Mouse (Mus musculus): ENCODE measurements around the gene Hist1h3g. TPM values are rescaled to one million over a fixed set of nuclear protein-coding genes. Genes with fewer than 3 reads are reported as not detected.

Gene Hist1h3g
- polyA plus RNA-seq, 1 experiment from 2014 or later: 0.51 TPM

GRCm38 (mm10) chr13:23516822-23517602 lies 18.2 kb upstream of the Hist1h3g start:
- Histone ChIP-seq H3K4me2 (peak overlapping the region; percentile 85), H3K27ac (replicated peaks) (peak overlapping the region; percentile 74), H3K4me3 (replicated peaks) (peak overlapping the region; percentile 49), H3K9me3 (replicated peaks) (no peaks in the 10 kb centered on the region), H3K9ac (replicated peaks) (peak overlapping the region; percentile 38), H3K27me3 (replicated peaks) (no peaks in the 10 kb centered on the region), H3K36me3 (no peaks in the 10 kb centered on the region), H3K4me1 (peaks cover 13% of the 10 kb centered on the region)
- WGBS: 0% methylated on average over 19 of the region's 19 CpGs
- ATAC-seq (ENCODE audit: low FRiP score): peak; percentile 83

- Histone ChIP-seq H3K27ac (replicated peaks) (peak overlapping the region; percentile 74), H3K4me3 (replicated peaks) (peak overlapping the region; percentile 49), H3K9ac (replicated peaks) (peak overlapping the region; percentile 38), H3K4me2 (peak overlapping the region; percentile 85), H3K27me3 (replicated peaks) (no peaks in the 10 kb centered on the region), H3K4me1 (peaks cover 13% of the 10 kb centered on the region), H3K36me3 (no peaks in the 10 kb centered on the region), H3K9me3 (replicated peaks) (no peaks in the 10 kb centered on the region)
- ATAC-seq (ENCODE audit: low FRiP score): peak; percentile 92
- under 1% methylated on average over 27 of the region's 27 CpGs for WGBS
These were observed 17.5 kb upstream of the Hist1h3g start for GRCm38 (mm10) chr13:23517603-23518294.

GRCm38 (mm10) chr13:23518295-23518603 lies 17.0 kb upstream of the Hist1h3g start:
- Histone ChIP-seq H3K4me2 (peak overlapping the region; percentile 85), H3K36me3 (no peaks in the 10 kb centered on the region), H3K27me3 (replicated peaks) (no peaks in the 10 kb centered on the region), H3K9ac (replicated peaks) (peak overlapping the region; percentile 29), H3K27ac (replicated peaks) (no peak overlapping the region; the same call in 1 of the 2 replicates), H3K9me3 (replicated peaks) (no peaks in the 10 kb centered on the region), H3K4me3 (replicated peaks) (peak overlapping the region; percentile 49), H3K4me1 (peaks cover 13% of the 10 kb centered on the region)
- no peak for ATAC-seq (ENCODE audit: low FRiP score)
- WGBS: under 1% methylated on average over 6 of the region's 6 CpGs

GRCm38 (mm10) chr13:23518885-23519284 lies 16.3 kb upstream of the Hist1h3g start:
- Histone ChIP-seq H3K4me2 (peak overlapping the region; percentile 85), H3K27ac (replicated peaks) (peak overlapping the region; percentile 34), H3K36me3 (no peaks in the 10 kb centered on the region), H3K9me3 (replicated peaks) (no peaks in the 10 kb centered on the region), H3K27me3 (replicated peaks) (no peaks in the 10 kb centered on the region), H3K4me3 (replicated peaks) (peak overlapping the region; percentile 36), H3K9ac (replicated peaks) (no peak overlapping the region), H3K4me1 (peaks cover 13% of the 10 kb centered on the region)
- peak; percentile 32; the same call in 1 of the 2 replicates for ATAC-seq (ENCODE audit: low FRiP score)
- under 1% methylated on average over 6 of the region's 6 CpGs for WGBS

GRCm38 (mm10) chr13:23519416-23519815 lies 15.8 kb upstream of the Hist1h3g start:
- ATAC-seq (ENCODE audit: low FRiP score): peak; percentile 51
- H3K36me3 ChIP-seq: no peaks in the 10 kb centered on the region
- WGBS: under 1% methylated on average over 10 of the region's 10 CpGs
- H3K4me2 ChIP-seq: peak overlapping the region; percentile 85
- peak overlapping the region; percentile 36 for H3K4me3 ChIP-seq (replicated peaks)
- H3K27ac ChIP-seq (replicated peaks): peak overlapping the region; percentile 34; the same call in 1 of the 2 replicates
- H3K27me3 ChIP-seq (replicated peaks): no peaks in the 10 kb centered on the region
- no peaks in the 10 kb centered on the region for H3K9me3 ChIP-seq (replicated peaks)
- no peak overlapping the region for H3K9ac ChIP-seq (replicated peaks)
- peaks cover 13% of the 10 kb centered on the region for H3K4me1 ChIP-seq

GRCm38 (mm10) chr13:23521703-23522102 lies 13.5 kb upstream of the Hist1h3g start:
- no peaks in the 10 kb centered on the region for H3K36me3 ChIP-seq
- H3K27me3 ChIP-seq (replicated peaks): no peaks in the 10 kb centered on the region
- ATAC-seq (ENCODE audit: low FRiP score): no peak
- H3K4me2 ChIP-seq: peak overlapping the region; percentile 38
- peaks cover 12% of the 10 kb centered on the region for H3K4me1 ChIP-seq
- 0 out of 2 replicates have a peak overlapping the region, but pooled peaks have one; percentile 11 for H3K9ac ChIP-seq (replicated peaks)
- H3K4me3 ChIP-seq (replicated peaks): peak overlapping the region; percentile 12
- no peak overlapping the region for H3K27ac ChIP-seq (replicated peaks)
- 1% methylated on average over 14 of the region's 14 CpGs for WGBS
- no peaks in the 10 kb centered on the region for H3K9me3 ChIP-seq (replicated peaks)

- H3K4me3 ChIP-seq (replicated peaks): no peak overlapping the region
- 49% methylated on average over 5 of the region's 5 CpGs for WGBS
- H3K36me3 ChIP-seq: no peaks in the 10 kb centered on the region
- H3K27me3 ChIP-seq (replicated peaks): no peaks in the 10 kb centered on the region
- H3K9ac ChIP-seq (replicated peaks): no peak overlapping the region
- H3K4me1 ChIP-seq: peaks cover 14% of the 10 kb centered on the region
- H3K9me3 ChIP-seq (replicated peaks): no peaks in the 10 kb centered on the region
- no peak overlapping the region for H3K27ac ChIP-seq (replicated peaks)
- ATAC-seq (ENCODE audit: low FRiP score): no peak
- H3K4me2 ChIP-seq: no peak overlapping the region
These were observed 11.2 kb upstream of the Hist1h3g start for GRCm38 (mm10) chr13:23523976-23524375.

- WGBS: 12% methylated on average over 5 of the region's 5 CpGs
- no peaks in the 10 kb centered on the region for H3K9me3 ChIP-seq (replicated peaks)
- no peaks in the 10 kb centered on the region for H3K27me3 ChIP-seq (replicated peaks)
- no peak overlapping the region for H3K9ac ChIP-seq (replicated peaks)
- H3K36me3 ChIP-seq: no peaks in the 10 kb centered on the region
- 0 out of 2 replicates have a peak, but pooled peaks have one; percentile 13 for ATAC-seq (ENCODE audit: low FRiP score)
- peak overlapping the region; percentile 34 for H3K4me2 ChIP-seq
- H3K4me3 ChIP-seq (replicated peaks): no peak overlapping the region
- peaks cover 12% of the 10 kb centered on the region; the same call in 1 of the 2 replicates for H3K4me1 ChIP-seq
- H3K27ac ChIP-seq (replicated peaks): no peak overlapping the region
These were observed 10.6 kb upstream of the Hist1h3g start for GRCm38 (mm10) chr13:23524654-23525053.

GRCm38 (mm10) chr13:23525901-23526300 lies 9.3 kb upstream of the Hist1h3g start:
- WGBS: 2% methylated on average over 10 of the region's 10 CpGs
- no peak overlapping the region for H3K9ac ChIP-seq (replicated peaks)
- no peak for ATAC-seq (ENCODE audit: low FRiP score)
- H3K4me3 ChIP-seq (replicated peaks): peak overlapping the region; percentile 53
- H3K9me3 ChIP-seq (replicated peaks): no peaks in the 10 kb centered on the region
- H3K36me3 ChIP-seq: no peaks in the 10 kb centered on the region
- no peak overlapping the region for H3K27ac ChIP-seq (replicated peaks)
- peak overlapping the region; percentile 58 for H3K4me2 ChIP-seq
- H3K4me1 ChIP-seq: peaks cover 17% of the 10 kb centered on the region
- H3K27me3 ChIP-seq (replicated peaks): no peaks in the 10 kb centered on the region

GRCm38 (mm10) chr13:23526312-23526711 lies 8.9 kb upstream of the Hist1h3g start:
- Histone ChIP-seq H3K36me3 (no peaks in the 10 kb centered on the region), H3K9me3 (replicated peaks) (no peaks in the 10 kb centered on the region), H3K4me2 (peak overlapping the region; percentile 58), H3K9ac (replicated peaks) (peak overlapping the region; percentile 48; the same call in 1 of the 2 replicates), H3K27ac (replicated peaks) (peak overlapping the region; percentile 81), H3K27me3 (replicated peaks) (no peaks in the 10 kb centered on the region), H3K4me3 (replicated peaks) (peak overlapping the region; percentile 53), H3K4me1 (peaks cover 17% of the 10 kb centered on the region)
- peak; percentile 60; the same call in 1 of the 2 replicates for ATAC-seq (ENCODE audit: low FRiP score)
- under 1% methylated on average over 17 of the region's 17 CpGs for whole genome bisulfite sequencing

GRCm38 (mm10) chr13:23529005-23529404 lies 6.2 kb upstream of the Hist1h3g start:
- Histone ChIP-seq H3K9me3 (replicated peaks) (no peaks in the 10 kb centered on the region), H3K4me2 (no peak overlapping the region), H3K9ac (replicated peaks) (no peak overlapping the region), H3K27me3 (replicated peaks) (no peaks in the 10 kb centered on the region), H3K27ac (replicated peaks) (no peak overlapping the region), H3K4me3 (replicated peaks) (no peak overlapping the region), H3K4me1 (peaks cover 32% of the 10 kb centered on the region), H3K36me3 (no peaks in the 10 kb centered on the region)
- 33% methylated on average over 5 of the region's 5 CpGs for WGBS
- ATAC-seq (ENCODE audit: low FRiP score): no peak

Data from neural tube, embryonic 15.5 days (tissue).